In genomic region chrX:105391680-105392462, GRCm38 (mm10) we compare ENCODE assay signal across 9 mouse cellular contexts.
A peak's percentile ranks its signal among the peaks of the same experiment; 100 is the strongest.
DNase-seq lines count a peak whose midpoint lies in the region; ATAC-seq and TF ChIP-seq lines count a peak whose summit lies in the region.
"Had no signal": no experiment of that assay in that cellular context is flagged by ENCODE, and none has a peak within 500 bp of the region (broad histone marks: within the 10 kb centered on the region; RNA-seq: fewer than 3 reads in every experiment).

No protein-coding gene starts in this region.

- ATAC-seq in stomach, postnatal 0 days (ENCODE audit: low FRiP score, low TSS enrichment), result no peak
- ATAC-seq in megakaryocyte progenitor cell, adult 5-6 weeks (replicated peaks; ENCODE audit: poor library complexity), result no peak

- DNase-seq in MN1 (ENCODE audit: low spot score), result peak; percentile 79
- peak; percentile 34 to 68 for DNase-seq in cerebellum, postnatal 4 days (ENCODE audit: low spot score in 2 of 2)
- DNase-seq in hindbrain, embryonic 10.5 days (ENCODE audit: low spot score), result peak; percentile 85
- DNase-seq in left cerebral cortex, postnatal 36 days (ENCODE audit: low spot score in 2 of 2), result peak; percentile 65 to 67
- peak; percentile 88 to 92 for DNase-seq in right cerebral cortex, postnatal 10 days (ENCODE audit: low spot score in 2 of 2)
- DNase-seq in stomach, postnatal 0 days (ENCODE audit: low spot score), result no peak
- no peak for DNase-seq in lung, postnatal 25 days (ENCODE audit: low spot score)

- H3K27me3 ChIP-seq in hindbrain, embryonic 10.5 days (ENCODE audit: insufficient read depth, poor library complexity, severe bottlenecking), result peaks cover 81% of the 10 kb centered on the region
- no peaks in the 10 kb centered on the region for H3K27me3 ChIP-seq in stomach, postnatal 0 days (ENCODE audit: control insufficient read depth, insufficient read depth, low read length)

- no peaks in the 10 kb centered on the region for H3K9me3 ChIP-seq in hindbrain, embryonic 10.5 days
- no peaks in the 10 kb centered on the region for H3K9me3 ChIP-seq in stomach, postnatal 0 days (ENCODE audit: control insufficient read depth, low read length)
- H3K9me3 ChIP-seq: heart, embryonic 15.5 days had no signal

- H3K9ac ChIP-seq in stomach, postnatal 0 days (ENCODE audit: low read length), result no peak overlapping the region
- H3K9ac ChIP-seq: heart, embryonic 15.5 days had no signal

- 26% methylated on average over 8 of the region's 8 CpGs for WGBS in hindbrain, embryonic 10.5 days
- 33% methylated on average over 8 of the region's 8 CpGs for WGBS in stomach, postnatal 0 days

- peaks cover 13% of the 10 kb centered on the region for H3K36me3 ChIP-seq in hindbrain, embryonic 10.5 days
- H3K36me3 ChIP-seq in stomach, postnatal 0 days (ENCODE audit: control insufficient read depth, insufficient read depth, low read length), result no peaks in the 10 kb centered on the region
- H3K36me3 ChIP-seq: heart, embryonic 15.5 days had no signal

- H3K27ac ChIP-seq in hindbrain, embryonic 10.5 days, result peak overlapping the region; percentile 88
- H3K27ac ChIP-seq in stomach, postnatal 0 days (replicated peaks), result no peak overlapping the region
- H3K27ac ChIP-seq: heart, embryonic 15.5 days had no signal

- no peak for TF ChIP-seq EP300 in stomach, postnatal 0 days (optimal IDR thresholded peaks at IDR 0.05)

- peaks cover 8% of the 10 kb centered on the region; the same call in 1 of the 2 replicates for H3K4me1 ChIP-seq in hindbrain, embryonic 10.5 days (replicated peaks)
- H3K4me1 ChIP-seq in stomach, postnatal 0 days (replicated peaks; ENCODE audit: control insufficient read depth, insufficient read depth), result no peaks in the 10 kb centered on the region
- H3K4me1 ChIP-seq: heart, embryonic 15.5 days had no signal

- no peak overlapping the region for H3K4me2 ChIP-seq in stomach, postnatal 0 days (replicated peaks; ENCODE audit: low read depth)
- H3K4me2 ChIP-seq: heart, embryonic 15.5 days had no signal

- peak overlapping the region; percentile 47 for H3K4me3 ChIP-seq in hindbrain, embryonic 10.5 days
- no peak overlapping the region for H3K4me3 ChIP-seq in stomach, postnatal 0 days (ENCODE audit: low read depth, low read length)
- H3K4me3 ChIP-seq: heart, embryonic 15.5 days had no signal

- intact Hi-C loops in left cerebral cortex, postnatal 36 days (cut with DNase I), result no loop called here

- TF ChIP-seq CTCF in stomach, postnatal 0 days (IDR thresholded peaks at IDR 0.05; ENCODE audit: low read depth), result no peak

Comparison
In these comparisons a context has a peak if more than half of its experiments do, and no peak if none do; other contexts are left out.
1. DNase-seq: peak in MN1 (single experiment), cerebellum, postnatal 4 days (2 of 2), hindbrain, embryonic 10.5 days (single experiment), left cerebral cortex, postnatal 36 days (2 of 2) and right cerebral cortex, postnatal 10 days (2 of 2); none in stomach, postnatal 0 days (single experiment) and lung, postnatal 25 days (single experiment).